Mouse (Mus musculus) cerebellum, adult 18-20 months (tissue): ENCODE data around the gene Tgif2.
"Not testable (repeated sequence)": the region's sequence is repeated elsewhere in the genome, so short reads cannot be mapped to it uniquely, and the experiment has no call there.

Source experiments
- DNase-seq, 2 experiments: peaks; one replicate each; pipeline ENCODE4 v3.0.0; 2021

Tgif2 gene

DNA sequence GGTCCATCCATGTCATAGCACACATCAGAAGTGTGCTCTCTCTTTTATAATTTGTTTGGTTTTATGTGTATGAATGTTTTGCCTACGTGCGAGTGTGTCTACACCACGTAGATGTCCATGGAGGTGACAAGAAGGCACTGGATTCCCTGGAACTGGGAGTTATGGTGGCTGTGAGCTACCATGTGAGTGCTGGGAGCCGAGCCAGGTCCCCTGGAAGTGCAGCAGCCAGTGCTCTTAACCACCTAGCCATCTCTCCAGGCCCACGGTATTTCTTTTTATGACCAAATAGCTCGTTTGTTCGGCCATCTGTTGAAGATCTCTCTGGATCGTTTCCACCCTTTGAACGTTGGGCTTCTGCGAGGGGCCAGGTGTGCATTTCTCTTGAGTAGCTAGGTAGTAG lies 3.5 kb downstream of the Tgif2 start:
- DNase-seq, result no peak

DNA sequence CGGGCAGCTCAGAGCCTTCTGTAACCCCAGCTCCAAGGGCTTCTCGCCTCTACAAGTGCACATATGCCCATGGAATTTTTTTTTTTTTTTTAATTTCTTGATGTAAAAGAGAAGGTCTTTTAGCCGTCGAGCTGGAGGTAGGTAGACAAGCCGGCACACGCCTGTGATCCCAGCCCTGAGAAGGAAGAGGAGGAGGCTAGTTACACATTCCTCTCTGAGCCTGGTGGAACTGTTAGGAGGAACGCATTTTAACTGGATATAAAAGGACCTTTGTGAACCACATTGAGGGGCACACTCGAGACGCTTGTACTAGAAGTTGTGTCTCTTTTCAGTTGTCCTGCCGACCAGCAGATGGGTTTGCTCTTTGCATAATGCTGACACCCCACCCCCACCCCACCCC lies 4.9 kb downstream of the Tgif2 start:
- no peak for DNase-seq

DNA sequence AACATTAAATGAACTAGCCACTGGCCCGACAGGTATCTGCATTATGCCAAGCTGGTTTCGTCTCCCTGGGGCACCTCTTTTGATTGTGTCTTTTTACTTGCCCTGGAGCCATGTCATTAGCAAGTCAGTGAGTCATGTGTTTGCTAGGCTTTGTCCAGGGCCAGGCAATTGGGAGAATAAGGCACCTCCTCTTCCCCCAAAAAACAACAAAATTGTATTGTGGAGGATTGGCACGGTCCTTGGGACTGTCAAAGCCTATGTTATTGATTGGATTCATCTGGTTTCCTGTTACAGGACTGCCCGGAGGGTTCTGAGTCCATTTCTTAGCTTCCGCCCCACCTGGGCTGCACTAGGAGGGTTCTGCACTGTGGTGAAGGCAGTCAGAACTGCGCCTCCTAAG lies 7.8 kb downstream of the Tgif2 start:
- DNase-seq, result no peak

DNA sequence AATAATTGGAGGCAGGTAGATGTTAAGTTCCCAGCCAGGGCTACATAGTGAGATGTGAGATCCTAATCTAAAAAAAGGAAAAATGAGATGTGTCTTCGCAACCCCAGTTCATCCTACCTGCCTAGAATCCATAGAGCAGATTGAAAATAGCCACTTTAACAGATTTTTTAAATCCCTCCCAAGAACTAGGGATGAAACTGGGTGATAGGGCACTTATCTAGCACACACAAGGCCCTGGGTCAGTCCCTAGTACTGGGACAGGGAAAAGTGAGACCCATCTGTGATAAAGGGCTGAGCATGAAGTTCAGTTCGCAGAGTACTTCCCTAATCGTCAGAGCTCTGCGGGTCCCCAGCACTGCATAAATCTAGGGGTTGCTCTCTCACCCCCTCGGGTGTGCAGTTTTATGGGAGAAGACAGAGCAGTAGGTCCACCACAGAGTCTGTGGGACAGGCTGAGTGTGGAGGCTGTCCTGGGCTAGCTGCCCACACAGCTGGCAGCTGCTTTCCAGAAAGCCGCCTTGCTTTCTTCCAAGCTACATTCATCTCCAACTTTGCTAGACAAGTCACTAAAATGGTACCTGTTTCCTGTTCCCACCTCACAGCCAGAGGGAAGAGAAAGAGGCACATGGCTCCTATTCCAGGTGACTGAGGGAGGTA lies 8.8 kb downstream of the Tgif2 start:
- no peak for DNase-seq

DNA sequence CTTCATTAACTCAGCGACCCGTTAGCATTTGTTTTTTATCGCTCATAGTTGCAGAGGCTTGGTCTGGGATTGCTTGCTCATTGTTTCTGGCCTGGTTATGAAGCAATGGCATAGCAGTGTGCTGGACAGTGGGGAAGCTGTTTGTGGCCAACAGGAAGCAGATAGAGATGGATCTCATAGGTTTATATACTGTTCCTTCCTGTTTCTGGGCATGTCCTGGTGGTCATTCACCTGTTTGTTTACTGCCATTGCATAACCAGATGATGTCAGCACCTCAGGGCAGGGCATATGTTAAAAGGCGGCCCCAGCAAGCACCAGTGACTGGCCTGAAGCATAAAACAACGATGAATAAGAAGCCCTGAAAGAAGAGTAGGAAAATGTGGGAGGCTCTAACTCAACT lies 10.7 kb downstream of the Tgif2 start:
- no peak for DNase-seq

DNA sequence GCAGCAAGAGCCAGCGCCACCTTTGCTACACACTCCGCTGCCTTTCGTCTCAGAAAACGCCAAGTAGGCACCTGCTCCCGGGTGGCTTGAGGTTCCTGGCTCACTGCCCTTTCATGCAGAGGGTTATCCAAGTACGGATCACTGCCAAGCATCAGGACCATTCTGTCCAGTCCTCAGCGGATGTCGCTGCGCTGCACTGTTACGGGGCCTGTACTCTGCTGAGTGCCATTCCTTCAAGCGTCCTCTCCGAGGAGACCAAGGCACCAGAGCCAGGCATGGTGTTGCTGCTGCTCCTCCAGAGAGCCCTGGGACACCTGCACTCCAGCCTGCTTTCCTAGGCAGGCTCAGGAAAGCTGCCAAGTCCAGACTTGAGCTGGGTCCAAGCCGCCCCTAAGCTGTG lies 13.8 kb downstream of the Tgif2 start:
- DNase-seq, result not testable (repeated sequence)

DNA sequence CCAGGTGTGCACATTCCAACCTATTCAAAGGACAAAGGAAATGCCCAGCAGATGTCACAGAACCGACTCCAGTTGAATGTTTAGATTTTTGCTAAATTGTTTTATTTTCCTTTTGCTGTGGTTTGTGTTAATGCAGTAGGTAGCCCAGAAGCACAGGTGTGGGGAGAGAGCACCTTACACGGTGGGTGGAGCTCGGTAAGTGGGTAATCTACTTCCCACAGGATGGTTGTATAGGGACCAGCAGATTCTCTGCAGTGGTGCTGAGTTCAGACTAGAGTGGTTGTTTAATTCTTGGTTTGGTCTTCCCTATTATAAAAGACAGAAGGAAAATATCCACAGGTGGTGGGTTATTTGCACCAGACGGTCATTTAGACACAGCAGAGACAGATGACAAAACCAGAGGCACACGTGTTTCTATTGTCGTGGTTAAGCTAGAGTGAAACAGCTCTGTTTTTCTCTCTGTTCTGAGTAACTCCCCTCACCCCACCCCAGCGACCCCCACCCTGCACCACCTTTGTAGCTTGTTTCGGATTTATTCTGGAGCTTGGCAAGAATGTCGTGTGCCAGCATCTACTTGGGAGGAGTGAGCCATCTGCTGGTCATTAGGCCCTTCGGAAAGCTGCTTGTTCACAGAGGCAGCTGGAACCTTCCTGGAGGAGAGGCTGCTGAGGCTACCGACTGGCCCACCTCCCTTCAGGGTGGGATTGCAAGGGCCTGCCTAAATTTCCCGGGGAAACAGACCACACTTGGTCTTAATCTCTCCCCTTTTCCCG lies 14.4 kb downstream of the Tgif2 start:
- DNase-seq, result peak; percentile 60 to 75

DNA sequence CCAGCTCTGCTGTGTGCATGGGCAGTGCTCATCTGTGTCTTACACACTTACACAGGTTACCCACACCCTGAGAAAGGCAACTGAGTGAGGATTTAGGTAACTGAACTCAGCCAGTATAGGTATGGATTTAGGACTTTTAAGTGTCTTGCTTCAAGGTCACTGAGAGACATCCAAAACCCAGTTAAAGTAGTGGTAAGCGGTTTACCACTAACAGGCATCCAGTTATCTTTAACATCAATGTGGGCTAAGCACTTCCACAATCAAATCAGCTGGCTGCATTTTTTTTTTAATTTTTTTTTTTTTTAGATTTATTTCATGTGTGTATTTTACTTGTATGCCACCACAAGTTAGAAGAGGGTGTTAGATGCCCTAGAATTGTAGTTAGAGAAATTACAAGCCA lies 16.5 kb downstream of the Tgif2 start:
- no peak for DNase-seq

DNA sequence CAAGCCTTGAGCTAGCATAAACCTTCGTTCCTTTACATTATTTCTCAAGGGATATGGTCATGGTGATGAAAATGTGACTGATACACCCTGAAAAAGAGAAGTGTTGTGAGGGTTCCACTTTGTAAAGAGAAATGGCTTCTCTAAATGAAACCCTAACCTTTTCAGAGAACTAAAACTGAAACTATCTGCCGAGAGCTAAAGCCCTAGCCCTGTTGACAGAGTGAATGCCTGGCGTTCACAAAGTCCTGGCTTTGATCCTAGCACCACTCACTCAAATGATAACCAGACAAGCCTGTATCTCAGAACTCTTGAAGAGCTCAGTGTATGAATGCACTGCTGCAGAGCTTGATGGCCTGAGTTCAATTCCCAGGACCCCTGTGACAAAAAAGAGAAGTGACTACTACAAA lies 17.6 kb downstream of the Tgif2 start:
- DNase-seq, result no peak

DNA sequence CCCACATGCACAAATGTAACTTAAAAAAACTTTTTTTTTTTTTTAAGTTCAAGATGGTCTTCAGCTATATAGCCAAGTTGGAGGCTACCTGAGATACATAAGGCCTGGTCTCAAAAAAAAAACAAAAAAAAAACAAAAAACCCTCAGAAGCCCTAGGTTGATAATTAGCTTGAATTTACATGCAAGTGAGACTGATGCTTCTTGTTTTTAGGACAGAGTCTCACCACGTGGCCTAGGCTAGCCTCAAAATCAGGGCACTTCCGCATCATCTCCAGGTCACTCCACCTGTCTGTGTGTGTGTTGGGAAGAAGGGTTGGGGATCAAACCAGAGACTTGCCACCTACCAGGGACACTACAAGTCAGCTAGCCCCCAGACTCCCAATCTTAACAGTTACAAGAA lies 18.0 kb downstream of the Tgif2 start, which contains the start of gene 4930518I15Rik:
Gene 4930518I15Rik (minus strand): TSS at position 112 of the 400 bp plus-strand sequence.
- DNase-seq, result no peak

DNA sequence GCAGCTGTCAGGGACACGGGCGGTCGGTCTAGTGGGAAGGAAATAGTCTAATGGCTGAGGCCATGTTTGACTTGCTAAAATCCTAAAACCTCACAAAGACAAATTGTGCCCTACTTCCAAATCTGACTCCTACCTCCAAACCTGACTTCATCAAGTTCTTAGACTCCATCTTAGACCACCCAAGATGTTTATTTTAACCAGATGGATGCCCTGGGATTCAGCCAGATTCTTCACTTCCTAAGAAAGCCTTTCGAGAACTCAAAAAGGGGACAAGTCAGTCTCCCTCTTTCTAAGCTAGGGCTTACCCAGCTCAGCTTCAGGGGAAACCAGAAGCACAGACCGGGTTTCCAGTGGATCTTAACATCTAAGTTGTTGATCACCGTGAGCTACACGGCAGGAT lies 18.9 kb downstream of the Tgif2 start:
- DNase-seq, result no peak

DNA sequence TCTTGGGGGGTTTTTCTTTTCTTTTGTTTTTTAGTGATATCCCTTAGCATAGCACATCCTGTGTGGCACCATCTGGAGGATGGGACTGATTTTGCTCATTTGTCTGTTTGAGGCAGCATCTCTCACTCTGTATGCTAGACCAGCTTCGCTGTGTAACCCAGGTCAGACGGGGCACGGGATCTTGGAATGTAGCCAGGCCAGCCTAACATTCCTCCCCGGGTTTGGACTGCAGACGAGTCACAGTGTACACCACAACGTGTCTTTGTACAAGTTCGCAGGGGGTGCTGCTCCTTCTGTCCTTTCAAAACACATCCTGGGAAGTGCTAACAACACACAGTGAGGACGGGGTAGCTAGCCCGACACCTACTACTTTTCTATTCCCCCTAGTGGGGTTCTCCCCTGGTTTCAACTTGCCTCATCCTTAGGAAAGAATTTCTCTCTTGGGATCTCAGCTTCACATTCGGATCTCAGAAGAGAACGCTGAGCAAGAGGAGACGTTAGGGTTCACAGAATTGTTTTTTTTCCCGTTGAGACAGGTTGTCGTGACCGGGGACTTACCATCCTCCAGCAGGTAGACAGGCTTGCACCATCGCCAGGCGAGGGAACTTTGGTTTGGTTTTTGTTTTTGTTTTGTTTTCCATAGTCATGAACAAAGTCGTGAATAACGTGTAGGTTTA lies 22.4 kb downstream of the Tgif2 start:
- DNase-seq, result no peak

DNA sequence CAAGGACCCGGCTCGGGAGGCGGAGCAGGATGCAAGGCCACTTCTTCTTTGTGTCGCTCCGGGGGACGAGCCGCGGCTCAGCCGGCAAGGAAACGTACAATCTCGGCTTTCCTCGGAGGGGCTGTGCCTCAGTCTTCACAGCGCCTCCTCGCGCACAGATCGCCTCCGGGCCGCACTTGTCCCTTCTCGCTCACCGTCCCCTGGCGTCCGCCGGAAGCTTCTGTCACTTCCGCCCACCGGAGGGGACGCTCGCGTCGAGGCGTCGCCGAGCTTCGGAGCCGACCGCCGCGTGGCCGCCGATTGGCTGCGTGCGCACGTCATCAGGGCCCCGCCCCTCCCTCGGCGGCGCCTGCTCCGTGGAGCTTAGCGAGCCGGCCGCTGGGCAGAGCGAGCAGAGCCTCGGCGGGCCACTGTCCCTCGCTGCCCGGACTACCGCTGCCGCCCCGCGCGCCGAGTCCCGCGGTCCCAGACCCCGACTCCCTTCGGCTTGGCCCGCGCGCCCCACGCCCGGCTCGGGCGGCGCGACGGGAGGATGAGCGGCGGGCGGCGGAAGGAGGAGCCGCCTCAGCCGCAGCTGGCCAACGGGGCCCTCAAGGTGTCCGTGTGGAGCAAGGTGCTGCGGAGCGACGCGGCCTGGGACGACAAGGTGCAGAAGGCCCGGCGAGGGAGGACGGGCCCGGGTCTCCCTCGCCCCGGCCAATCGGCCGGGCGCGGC lies 23.1 kb downstream of the Tgif2 start, which contains the start of gene Rab5if:
Gene Rab5if (plus strand): TSS at position 357 of the 715 bp plus-strand sequence.
- peak; percentile 97 to 99 for DNase-seq

DNA sequence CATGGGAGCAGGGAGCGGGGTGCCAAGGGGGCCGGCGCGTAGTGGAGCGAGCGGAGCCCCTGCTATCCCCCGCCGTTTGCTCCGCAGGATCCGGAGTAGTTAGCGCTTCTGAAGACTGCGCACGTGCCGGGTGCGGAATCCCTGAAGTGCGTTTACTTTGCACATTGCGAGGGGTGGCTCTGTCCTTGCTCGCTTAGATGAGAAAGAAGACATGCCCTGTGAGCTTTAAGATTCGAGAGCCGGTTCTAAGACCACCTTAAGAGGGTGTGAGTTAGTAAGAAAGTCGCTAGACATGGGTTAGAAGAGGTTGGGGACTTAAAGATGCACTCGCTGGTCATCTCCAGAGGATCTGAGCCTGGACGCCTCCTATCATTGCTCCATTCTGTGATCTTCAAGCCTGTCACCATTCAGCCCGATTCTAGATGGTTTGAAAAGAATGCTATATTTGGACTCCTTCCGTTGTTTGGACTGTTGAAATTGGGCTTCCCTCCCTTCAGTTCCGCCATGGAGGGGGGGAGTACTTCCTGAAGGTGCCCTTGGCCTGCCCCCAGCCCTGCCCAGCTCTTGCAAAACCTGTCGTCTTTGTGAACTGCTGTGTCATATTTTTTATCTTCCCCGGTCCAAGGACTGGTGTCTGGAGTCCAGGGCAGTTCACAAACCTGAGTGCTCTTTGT lies 23.8 kb downstream of the Tgif2 start:
- DNase-seq, result no peak

DNA sequence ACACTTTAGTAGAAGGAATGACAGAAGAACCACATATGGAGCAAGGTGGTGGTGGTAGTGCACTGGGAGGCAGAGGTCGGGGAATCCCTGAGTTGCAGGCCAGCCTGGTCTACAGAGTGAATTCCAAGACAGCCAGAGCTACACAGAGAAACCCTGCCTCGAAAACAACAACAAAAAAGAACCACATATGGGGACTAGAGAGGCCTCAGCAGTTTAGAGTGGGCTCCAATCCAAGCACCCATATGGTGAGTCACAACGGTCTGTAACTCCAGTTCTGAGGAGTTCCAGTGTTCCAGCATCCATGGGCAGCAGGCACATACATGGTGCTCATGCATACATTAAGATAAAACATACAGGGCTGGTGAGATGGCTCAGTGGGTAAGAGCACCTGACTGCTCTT lies 24.7 kb downstream of the Tgif2 start:
- DNase-seq, result peak in 1 of 2 experiments; percentile 53

DNA sequence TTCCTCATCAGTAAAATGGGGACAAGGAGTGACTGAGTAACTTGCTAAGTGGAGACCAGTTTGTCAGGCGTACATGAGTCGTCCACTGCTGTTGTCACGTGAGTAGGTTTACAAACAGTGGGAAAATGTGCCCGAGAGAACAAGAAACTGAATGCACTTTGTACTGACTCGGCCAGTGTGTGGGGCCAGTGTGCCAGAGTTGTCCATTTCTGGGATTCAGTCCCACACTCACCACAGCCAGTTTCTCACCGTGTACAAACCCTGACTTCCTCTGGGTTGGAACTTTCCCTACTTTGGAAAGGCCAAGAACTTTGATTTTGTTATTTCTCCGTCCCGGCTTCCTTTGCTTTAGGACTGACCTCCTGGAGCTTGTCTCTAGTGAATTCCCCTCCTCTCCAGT lies 29.2 kb downstream of the Tgif2 start:
- DNase-seq, result peak in 1 of 2 experiments; percentile 55

DNA sequence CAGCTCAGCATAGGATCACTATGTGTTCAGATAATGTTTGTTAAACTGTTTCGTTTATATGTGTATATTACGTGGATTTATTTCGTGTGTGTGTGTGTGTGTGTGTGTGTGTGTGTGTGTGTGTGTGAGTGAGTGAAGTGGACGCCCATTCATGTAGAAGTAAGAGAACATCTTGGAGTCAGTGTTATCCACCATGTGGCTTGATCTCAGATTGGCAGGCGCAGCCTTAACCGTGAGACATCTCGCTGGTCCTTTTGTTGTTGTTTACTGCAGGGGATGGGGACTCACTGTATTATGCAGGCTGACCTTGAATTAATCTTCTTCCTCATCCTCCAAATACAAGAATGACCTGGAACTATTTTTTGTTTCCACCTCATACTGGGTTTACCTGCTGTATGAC lies 29.7 kb downstream of the Tgif2 start:
- no peak for DNase-seq

DNA sequence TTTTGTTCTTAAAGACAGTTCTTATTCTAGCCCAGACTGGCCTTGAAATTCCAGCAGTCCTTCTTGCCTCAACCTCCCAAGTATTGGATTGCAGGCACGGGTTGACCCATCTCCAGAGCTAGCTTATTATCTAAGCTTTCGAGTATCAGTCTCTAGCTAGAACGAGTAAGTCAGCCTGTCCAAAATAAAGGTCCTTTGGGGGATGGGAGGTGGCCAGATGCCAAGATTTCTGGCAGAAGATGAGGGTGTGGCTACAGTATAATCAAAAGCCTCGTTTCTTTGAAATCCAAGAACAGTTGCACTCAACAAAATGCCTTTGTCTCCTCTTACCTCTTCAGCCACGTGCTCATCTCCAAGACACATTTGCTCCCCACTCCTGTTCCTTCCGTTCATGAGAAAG lies 30.7 kb downstream of the Tgif2 start:
- no peak for DNase-seq

DNA sequence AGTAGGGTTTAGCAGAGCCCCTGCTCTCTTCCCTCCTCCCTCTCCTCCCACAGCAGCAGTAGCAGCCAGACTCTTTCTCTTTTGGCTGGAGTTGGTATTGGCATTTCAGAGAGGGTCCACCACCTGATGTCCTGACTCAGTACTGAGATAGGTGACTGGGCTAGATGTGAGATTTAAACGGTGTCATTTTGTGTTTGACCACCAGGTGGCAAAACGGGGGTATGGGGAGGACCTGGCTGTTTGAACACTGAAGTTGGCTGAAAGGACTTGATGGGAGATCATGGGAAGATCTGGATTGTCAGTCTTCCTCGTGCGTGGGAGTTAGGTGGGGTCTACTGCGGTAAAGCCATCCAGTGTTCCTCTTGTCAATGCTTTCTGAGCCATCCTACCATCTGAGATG lies 33.8 kb downstream of the Tgif2 start:
- DNase-seq, result peak; percentile 77 to 78

DNA sequence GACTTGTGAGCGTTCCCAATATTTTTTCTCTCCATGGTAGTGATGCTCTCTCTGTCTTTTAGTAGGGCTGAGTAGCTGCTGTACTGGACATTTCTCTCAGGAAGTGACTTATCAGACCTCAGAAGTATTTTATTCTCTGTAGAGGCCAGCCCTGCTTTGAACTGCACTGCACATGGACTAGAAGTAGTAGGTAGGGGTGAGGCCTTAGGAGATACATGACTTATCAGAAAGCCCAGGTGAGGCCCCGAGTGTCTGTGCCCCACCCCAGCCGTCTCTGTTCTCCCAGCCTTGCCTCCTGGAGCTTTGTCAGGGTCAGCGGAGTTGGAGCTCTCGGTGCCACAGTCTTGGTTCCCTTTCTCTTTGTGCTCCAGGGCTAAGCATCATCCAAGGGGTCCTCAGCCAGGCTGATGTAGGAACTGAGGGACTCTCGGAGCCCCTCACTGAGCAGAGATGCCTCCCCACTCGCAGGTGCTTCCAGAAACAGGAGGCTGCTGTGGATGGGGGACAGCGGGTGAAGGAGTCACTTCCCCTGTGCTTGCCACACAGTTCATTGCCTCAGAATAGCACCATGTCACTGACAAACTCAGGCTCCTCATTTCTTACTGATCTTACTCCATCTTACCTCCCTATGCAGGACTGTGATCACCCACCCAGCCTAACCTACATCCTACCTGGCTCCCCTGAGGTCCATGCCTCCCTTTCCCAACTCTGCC lies 34.4 kb downstream of the Tgif2 start:
- peak in 1 of 2 experiments; percentile 29 for DNase-seq

DNA sequence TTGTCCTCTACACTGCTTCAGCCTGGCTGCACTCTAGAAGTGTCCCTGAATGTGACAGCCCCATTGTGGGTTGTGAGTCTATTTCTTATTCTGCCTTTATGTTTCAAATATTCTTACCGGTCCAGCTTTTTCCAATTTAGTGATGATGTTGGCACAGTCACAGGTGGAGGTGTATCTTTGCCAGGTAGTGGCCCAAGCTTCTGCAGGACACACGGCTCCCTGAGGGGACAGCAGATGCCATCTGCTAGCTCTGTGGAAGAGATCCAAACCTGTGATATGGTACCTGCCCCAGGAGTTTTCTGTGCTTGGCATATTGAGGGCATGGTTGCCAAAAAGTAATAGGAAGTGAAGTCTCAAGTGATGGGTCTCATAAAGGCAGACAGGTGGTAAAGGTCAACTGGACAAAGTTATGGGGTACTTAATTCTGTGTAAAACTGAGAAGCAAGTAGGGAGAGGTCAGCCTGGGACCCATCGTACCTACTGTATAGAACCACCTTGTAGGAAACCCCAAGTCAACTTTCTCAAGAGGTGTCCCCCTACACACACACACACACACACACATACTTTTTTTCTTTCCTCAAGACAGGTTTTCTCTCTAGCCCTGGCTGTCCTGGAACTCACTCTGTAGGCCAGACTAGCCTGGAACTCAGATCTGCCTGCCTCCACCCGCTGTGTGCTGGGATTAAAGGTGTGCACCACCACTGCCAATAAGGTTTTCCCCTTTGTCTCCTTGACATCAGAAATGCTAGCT lies 35.1 kb downstream of the Tgif2 start:
- DNase-seq, result peak; percentile 92 to 93
